Mouse (Mus musculus): Measurements from ENCODE around the gene Nr2c2ap. TPM values are rescaled to one million over a fixed set of nuclear protein-coding genes. Genes with fewer than 3 reads are reported as not detected.

Gene Nr2c2ap
- polyA plus RNA-seq, 1 experiment from 2014 or later: 28.4 TPM

Small RNA genes within 50 kb of the gene (microRNA-seq; reads per million reads assigned to microRNA genes)
- not detected for gene Mir7066

Other genes starting within 250 kb of the Nr2c2ap start
- 0.96 and 1.1 TPM in 2 replicates for gene Cilp2, start 243.6 kb upstream of the Nr2c2ap start, polyA plus RNA-seq (2015; fragmentation: Nextera tagmentation; extraction: Ambion mirVana)
- gene Tssk6, start 229.1 kb upstream of the Nr2c2ap start, polyA plus RNA-seq (2015; fragmentation: Nextera tagmentation; extraction: Ambion mirVana): 4.5 and 4.7 TPM in 2 replicates
- gene Ndufa13, start 228.8 kb upstream of the Nr2c2ap start, polyA plus RNA-seq (2015; fragmentation: Nextera tagmentation; extraction: Ambion mirVana): 178 and 184 TPM in 2 replicates
- 3.6 TPM in 2 replicates for gene Yjefn3, start 228.6 kb upstream of the Nr2c2ap start, polyA plus RNA-seq (2015; fragmentation: Nextera tagmentation; extraction: Ambion mirVana)
- 35.5 and 35.6 TPM in 2 replicates for gene Gatad2a, start 134.9 kb upstream of the Nr2c2ap start, polyA plus RNA-seq (2015; fragmentation: Nextera tagmentation; extraction: Ambion mirVana)
- gene Mau2, start 88.6 kb upstream of the Nr2c2ap start, polyA plus RNA-seq (2015; fragmentation: Nextera tagmentation; extraction: Ambion mirVana): 60.3 and 63.7 TPM in 2 replicates
- 51.1 and 56.5 TPM in 2 replicates for gene Sugp1, start 88.5 kb upstream of the Nr2c2ap start, polyA plus RNA-seq (2015; fragmentation: Nextera tagmentation; extraction: Ambion mirVana)
- 0.76 and 1.9 TPM in 2 replicates for gene Tm6sf2, start 58.4 kb upstream of the Nr2c2ap start, polyA plus RNA-seq (2015; fragmentation: Nextera tagmentation; extraction: Ambion mirVana)
- 0.21 TPM in 1 of 2 replicates, not detected in the other for gene Hapln4, start 47.9 kb upstream of the Nr2c2ap start, polyA plus RNA-seq (2015; fragmentation: Nextera tagmentation; extraction: Ambion mirVana)
- gene Ncan, start 10.5 kb upstream of the Nr2c2ap start, polyA plus RNA-seq (2015; fragmentation: Nextera tagmentation; extraction: Ambion mirVana): 1.4 and 2.0 TPM in 2 replicates
- gene Rfxank, start 7.8 kb downstream of the Nr2c2ap start, polyA plus RNA-seq (2015; fragmentation: Nextera tagmentation; extraction: Ambion mirVana): 26.4 and 27.5 TPM in 2 replicates
- 56.1 and 57.4 TPM in 2 replicates for gene Borcs8, start 8.2 kb downstream of the Nr2c2ap start, polyA plus RNA-seq (2015; fragmentation: Nextera tagmentation; extraction: Ambion mirVana)
- gene Mef2b, start 8.4 kb downstream of the Nr2c2ap start, polyA plus RNA-seq (2015; fragmentation: Nextera tagmentation; extraction: Ambion mirVana): 2.0 and 4.2 TPM in 2 replicates
- gene Tmem161a, start 41.0 kb downstream of the Nr2c2ap start, polyA plus RNA-seq (2015; fragmentation: Nextera tagmentation; extraction: Ambion mirVana): 68.5 and 70.5 TPM in 2 replicates
- 4.9 and 5.5 TPM in 2 replicates for gene Slc25a42, start 81.0 kb downstream of the Nr2c2ap start, polyA plus RNA-seq (2015; fragmentation: Nextera tagmentation; extraction: Ambion mirVana)
- 39.7 and 43.3 TPM in 2 replicates for gene Sugp2, start 102.9 kb downstream of the Nr2c2ap start, polyA plus RNA-seq (2015; fragmentation: Nextera tagmentation; extraction: Ambion mirVana)
- 24.8 and 25.9 TPM in 2 replicates for gene Armc6, start 103.1 kb downstream of the Nr2c2ap start, polyA plus RNA-seq (2015; fragmentation: Nextera tagmentation; extraction: Ambion mirVana)
- gene Homer3, start 151.5 kb downstream of the Nr2c2ap start, polyA plus RNA-seq (2015; fragmentation: Nextera tagmentation; extraction: Ambion mirVana): 47.3 and 57.5 TPM in 2 replicates
- 54.4 and 58.3 TPM in 2 replicates for gene Ddx49, start 171.2 kb downstream of the Nr2c2ap start, polyA plus RNA-seq (2015; fragmentation: Nextera tagmentation; extraction: Ambion mirVana)
- gene Cope, start 171.2 kb downstream of the Nr2c2ap start, polyA plus RNA-seq (2015; fragmentation: Nextera tagmentation; extraction: Ambion mirVana): 315 and 327 TPM in 2 replicates
- 9.3 and 9.4 TPM in 2 replicates for gene Cers1, start 184.4 kb downstream of the Nr2c2ap start, polyA plus RNA-seq (2015; fragmentation: Nextera tagmentation; extraction: Ambion mirVana)
- gene Gdf1, start 198.5 kb downstream of the Nr2c2ap start, polyA plus RNA-seq (2015; fragmentation: Nextera tagmentation; extraction: Ambion mirVana): 2.2 and 4.2 TPM in 2 replicates
- 20.3 and 22.1 TPM in 2 replicates for gene Upf1, start 221.9 kb downstream of the Nr2c2ap start, polyA plus RNA-seq (2015; fragmentation: Nextera tagmentation; extraction: Ambion mirVana)
- 0.59 and 0.81 TPM in 2 replicates for gene Comp, start 242.2 kb downstream of the Nr2c2ap start, polyA plus RNA-seq (2015; fragmentation: Nextera tagmentation; extraction: Ambion mirVana)

Data from embryonic facial prominence, embryonic 13.5 days (tissue).